Mouse (Mus musculus) bone marrow, adult 2 months (tissue): ENCODE results near the gene Cyp1a1. TPM values are rescaled to one million over a fixed set of nuclear protein-coding genes. Genes with fewer than 3 reads are reported as not detected.

Experiments used
- H3K27ac ChIP-seq: fragments of 200-500 bp; 2 replicates; pipeline ENCODE4 v1.5.1; 2012; ENCODE audit warnings: low read depth, mild to moderate bottlenecking, control low read depth, inconsistent platforms, low read length; ENCODE audit not compliant: control insufficient read depth, poor library complexity, insufficient read depth
- H3K4me1 ChIP-seq: fragments of 200-500 bp; 2 replicates; pipeline ENCODE4 v1.6.1; 2011; ENCODE audit warnings: low read length; ENCODE audit not compliant: control insufficient read depth, insufficient read depth
- H3K4me3 ChIP-seq: fragments of 200-500 bp; replicated peaks from 2 replicates; pipeline ENCODE3; 2011; ENCODE audit warnings: mild to moderate bottlenecking, low read depth, low read length, control low read depth; ENCODE audit not compliant: control insufficient read depth
- CTCF ChIP-seq: fragments of 200-500 bp; IDR thresholded peaks from 2 replicates; pipeline ENCODE4 v1.5.1; 2011; ENCODE audit warnings: low read length, control low read depth; ENCODE audit not compliant: control insufficient read depth, insufficient read depth
- POLR2A ChIP-seq: fragments of 200-500 bp; IDR thresholded peaks from 2 replicates; pipeline ENCODE4 v1.6.1; 2011; ENCODE audit warnings: low read depth, mild to moderate bottlenecking, control low read depth, low read length, borderline replicate concordance; ENCODE audit not compliant: control insufficient read depth
- WGBS: fragments of 180-500 bp; shearing (Covaris S2); methylation state at CpG from one replicate; pipeline ENCODE4 v1.1.7; 2018; 5-methylcytosine and 5-hydroxymethylcytosine counted together
- polyA plus RNA-seq: library from polyadenylated mRNA; stranded (reverse); fragments of >200 nt; gene quantifications from 2 replicates; pipeline ENCODE4 v1.2.4, GENCODE M21; 2011; ENCODE audit warnings: low replicate concordance; ENCODE audit not compliant: missing spikeins, insufficient read depth, insufficient read length

Cyp1a1 gene
- polyA plus RNA-seq, 1 experiment = not detected

GRCm38 (mm10) chr9:57681411-57681810, 6.3 kb upstream of the Cyp1a1 start:
- Histone ChIP-seq H3K4me1 (no peaks in the 10 kb centered on the region), H3K4me3 (no peak overlapping the region), H3K27ac (no peak overlapping the region)
- 83% methylated on average over 10 of the region's 10 CpGs for WGBS
- TF ChIP-seq POLR2A (no peak), CTCF (no peak)

DNA sequence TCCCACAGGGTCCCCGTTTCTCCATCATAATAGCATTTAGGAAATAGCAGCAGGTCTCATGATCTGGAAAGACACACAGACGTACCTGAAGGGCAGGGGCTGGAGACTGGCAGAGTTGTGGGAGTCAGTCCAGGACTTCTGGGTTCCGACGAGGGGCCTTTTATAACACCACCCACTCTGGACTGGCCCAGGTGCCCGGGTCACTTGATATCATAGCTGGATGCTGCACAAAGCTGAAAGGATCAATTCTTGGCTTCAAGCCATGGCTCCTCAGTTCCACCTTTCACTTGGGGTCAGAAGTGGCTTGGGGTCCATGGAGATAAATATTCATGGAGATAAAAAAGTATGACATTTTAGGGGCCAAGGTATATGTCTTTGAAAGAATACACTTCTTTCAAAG, 4.2 kb upstream of the Cyp1a1 start, which contains the start of gene Cyp1a2:
Gene Cyp1a2 (minus strand): TSS at position 184 of the 400 bp plus-strand sequence.
- WGBS = 74% methylated on average over 5 of the region's 5 CpGs
- Histone ChIP-seq H3K27ac (no peak within 1 kb of the TSS), H3K4me1 (no peaks in the 10 kb centered on the region), H3K4me3 (no peak within 1 kb of the TSS)
- TF ChIP-seq POLR2A (no peak), CTCF (no peak)

GRCm38 (mm10) chr9:57686011-57686410, 1.7 kb upstream of the Cyp1a1 start:
- no peak for TF ChIP-seq POLR2A
- TF ChIP-seq CTCF = no peak
- H3K27ac ChIP-seq = no peak overlapping the region
- H3K4me3 ChIP-seq = no peak overlapping the region
- H3K4me1 ChIP-seq = no peaks in the 10 kb centered on the region
- WGBS = 80% methylated on average over 5 of the region's 5 CpGs

GRCm38 (mm10) chr9:57688158-57688557, 430 bp downstream of the Cyp1a1 start:
- 59% methylated on average over 2 of the region's 2 CpGs for WGBS
- H3K4me1 ChIP-seq = no peaks in the 10 kb centered on the region
- H3K4me3 ChIP-seq = no peak overlapping the region
- no peak overlapping the region for H3K27ac ChIP-seq
- TF ChIP-seq POLR2A = no peak
- peak; percentile 54; the same call in 1 of the 2 replicates for TF ChIP-seq CTCF

GRCm38 (mm10) chr9:57688606-57689005, 878 bp downstream of the Cyp1a1 start:
- no peaks in the 10 kb centered on the region for H3K4me1 ChIP-seq
- 78% methylated on average over 2 of the region's 2 CpGs for WGBS

DNA sequence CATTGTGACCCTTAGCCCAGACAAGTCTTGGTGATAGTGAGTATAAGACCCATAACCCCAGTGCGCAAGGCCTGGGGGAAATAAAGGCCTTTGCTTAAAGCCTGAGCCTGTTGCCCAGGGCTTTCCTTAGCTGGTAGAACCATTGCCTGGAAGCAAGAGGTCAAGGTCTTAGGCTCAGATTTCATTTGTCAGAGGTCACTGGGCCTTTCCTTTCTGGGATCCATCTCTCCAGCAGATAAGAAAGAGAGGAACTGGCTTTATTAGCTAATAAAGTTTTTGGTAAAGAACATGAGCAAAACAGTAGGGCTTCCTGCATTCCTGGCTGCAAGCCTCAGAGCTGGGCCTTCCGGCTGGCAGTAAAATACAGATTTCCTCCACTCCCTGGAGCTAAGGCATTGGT, 6.4 kb downstream of the Cyp1a1 start:
- Histone ChIP-seq H3K4me1 (peaks cover 1% of the 10 kb centered on the region), H3K4me3 (no peak overlapping the region), H3K27ac (no peak overlapping the region)
- TF ChIP-seq POLR2A = no peak
- no peak for TF ChIP-seq CTCF
- 91% methylated on average over 2 of the region's 2 CpGs for WGBS

More at GRCm38 (mm10) chr9:57688606-57689005, 878 bp downstream of the Cyp1a1 start:
- TF ChIP-seq POLR2A = no peak
- TF ChIP-seq CTCF = no peak
- H3K27ac ChIP-seq = no peak overlapping the region
- no peak overlapping the region for H3K4me3 ChIP-seq

GRCm38 (mm10) chr9:57696380-57697285, 8.9 kb downstream of the Cyp1a1 start:
- no peak overlapping the region for H3K27ac ChIP-seq
- TF ChIP-seq CTCF (no peak), POLR2A (no peak)
- H3K4me3 ChIP-seq = no peak overlapping the region
- 8% methylated on average over 42 of the region's 42 CpGs for WGBS
- peaks cover 1% of the 10 kb centered on the region for H3K4me1 ChIP-seq

- peaks cover 1% of the 10 kb centered on the region for H3K4me1 ChIP-seq
Observed at GRCm38 (mm10) chr9:57697380-57697779, 9.7 kb downstream of the Cyp1a1 start.

More at GRCm38 (mm10) chr9:57697380-57697779, 9.7 kb downstream of the Cyp1a1 start:
- H3K4me3 ChIP-seq = no peak overlapping the region
- TF ChIP-seq POLR2A (no peak), CTCF (no peak)
- H3K27ac ChIP-seq = no peak overlapping the region
- 21% methylated on average over 4 of the region's 4 CpGs for WGBS
